Mouse (Mus musculus): Measurements from ENCODE around the gene Cfap52.

Cfap52 gene
- long read RNA-seq, experiment 1, result 0 reads
- long read RNA-seq, experiment 2, result 0 reads

DNA sequence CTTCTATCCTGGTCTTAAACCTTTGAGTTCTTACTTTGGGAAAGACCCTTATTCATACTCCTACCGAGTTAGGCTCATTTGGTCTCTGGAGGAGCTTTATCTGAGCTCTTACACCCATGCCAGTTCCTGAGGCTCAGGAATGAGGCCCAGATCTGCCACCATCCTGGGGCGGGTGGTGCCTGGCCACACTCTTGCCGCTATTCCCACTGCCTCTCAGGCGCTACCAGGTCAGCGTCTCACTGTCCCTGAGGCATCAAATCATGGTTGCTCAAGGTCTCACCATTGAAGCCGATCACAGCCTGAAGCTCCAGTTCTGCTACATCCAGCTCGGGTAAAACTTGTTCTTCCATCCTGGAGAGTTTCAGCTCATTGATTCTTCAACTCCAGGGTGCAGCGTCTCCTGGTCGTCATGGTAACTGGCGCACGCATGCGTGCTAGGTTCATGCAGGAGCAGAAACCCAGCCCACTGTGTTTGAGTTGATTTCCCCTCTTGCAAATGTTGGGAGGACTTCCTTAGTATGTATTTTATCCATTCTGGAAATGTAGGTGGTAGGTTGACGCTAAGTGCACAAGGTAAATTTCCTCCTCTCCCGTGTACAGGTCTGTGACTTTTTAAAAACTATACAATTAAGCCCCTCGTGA, at the start of gene Cfap52:
Cfap52 (minus strand) TSS at position 410 of the 642 bp plus-strand sequence.
- intact Hi-C loops (cut with DNase I), result no loop called here

DNA sequence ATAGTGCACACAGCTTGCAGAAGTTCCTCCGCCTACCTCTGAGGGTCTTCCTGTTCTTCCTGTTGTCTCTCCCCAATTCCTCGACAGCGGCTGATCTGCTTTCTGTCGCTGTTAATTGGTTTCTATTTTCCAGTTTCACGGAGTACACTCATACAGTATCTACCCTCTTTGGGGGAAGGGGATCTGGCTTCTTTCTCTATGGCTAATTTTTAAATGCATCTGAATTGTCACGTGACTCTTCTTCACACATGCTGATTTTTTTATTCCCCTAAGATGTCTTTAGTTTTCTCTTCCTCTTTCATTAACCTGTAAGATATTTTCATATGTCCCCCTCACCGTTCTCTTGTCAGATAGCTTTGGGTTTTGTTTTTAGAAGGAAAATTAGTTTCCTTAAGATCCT, 46.8 kb upstream of the Cfap52 start:
- intact Hi-C loops (cut with DNase I), result no loop called here

DNA sequence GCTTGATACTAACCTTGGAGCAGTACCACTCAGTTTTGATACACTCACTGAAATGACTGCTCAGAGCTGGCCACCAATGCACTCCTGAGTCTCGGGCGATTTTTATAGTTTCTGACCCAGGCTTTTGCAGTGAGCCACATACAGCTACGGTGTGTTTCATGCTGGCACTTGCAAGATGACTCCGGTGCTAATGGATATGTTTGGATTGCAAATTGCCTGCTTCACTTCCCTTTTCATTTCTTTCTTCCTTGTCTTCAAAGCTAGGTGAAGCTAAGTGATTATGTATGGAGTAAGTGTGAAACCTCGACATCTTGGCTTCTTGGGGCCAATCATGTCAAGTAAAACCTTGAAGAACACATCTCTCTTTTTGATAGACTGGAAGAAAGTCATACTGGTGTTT, 43.9 kb upstream of the Cfap52 start:
- intact Hi-C loops (cut with DNase I), result loop anchor here (10.0 kb wide), 1 partner anchor 185 kb away; no protein-coding TSS in a partner anchor

DNA sequence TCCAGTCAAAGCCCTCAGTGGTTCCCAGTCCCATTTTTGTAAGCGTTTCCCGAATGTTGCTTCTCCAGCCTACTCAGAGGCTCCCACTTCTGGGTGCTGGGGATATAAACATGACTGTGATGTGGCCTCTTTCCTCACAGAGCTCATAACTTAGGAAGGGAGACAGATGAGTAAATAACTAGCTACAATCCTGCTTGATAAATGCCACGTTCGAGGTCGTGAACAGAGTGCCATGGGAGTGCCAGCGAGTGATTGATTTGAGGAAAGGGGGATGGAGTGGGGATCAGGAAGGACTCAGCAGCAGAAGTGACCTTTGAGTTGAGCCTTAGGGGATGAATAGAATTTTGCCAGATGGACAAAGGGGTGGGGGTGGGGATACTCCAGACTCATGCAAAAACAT, 42.2 kb upstream of the Cfap52 start:
- intact Hi-C loops (cut with DNase I), result loop anchor here (10.0 kb wide), 1 partner anchor 187 kb away; no protein-coding TSS in a partner anchor

- intact Hi-C loops (cut with DNase I), result loop anchor here (10.0 kb wide), 1 partner anchor 188 kb away; no protein-coding TSS in a partner anchor
Measured at GRCm38 (mm10) chr11:68006216-68006789, 40.9 kb upstream of the Cfap52 start.

DNA sequence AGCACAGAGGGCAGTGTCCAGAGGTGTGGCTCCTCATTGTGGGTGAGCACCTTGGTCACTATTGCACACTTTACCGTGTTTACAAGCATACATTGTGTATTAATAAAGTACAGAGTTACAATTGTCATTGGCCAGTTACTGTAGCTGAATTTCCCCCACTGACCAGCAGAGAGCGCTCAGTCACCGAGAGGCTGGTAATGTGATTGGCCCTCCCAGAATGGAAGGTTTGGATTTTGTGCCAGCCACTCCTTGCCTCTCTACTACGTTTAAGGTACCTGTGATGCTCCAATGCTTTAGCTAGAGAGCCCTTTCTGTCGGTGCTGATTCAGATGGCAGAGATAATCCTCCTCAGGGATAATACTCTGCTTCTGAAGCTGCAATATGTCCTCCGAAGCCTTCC, 38.7 kb upstream of the Cfap52 start:
- intact Hi-C loops (cut with DNase I), result loop anchor here (1.0 to 10.0 kb wide), 2 partner anchors 191 to 404 kb away; no protein-coding TSS in a partner anchor

DNA sequence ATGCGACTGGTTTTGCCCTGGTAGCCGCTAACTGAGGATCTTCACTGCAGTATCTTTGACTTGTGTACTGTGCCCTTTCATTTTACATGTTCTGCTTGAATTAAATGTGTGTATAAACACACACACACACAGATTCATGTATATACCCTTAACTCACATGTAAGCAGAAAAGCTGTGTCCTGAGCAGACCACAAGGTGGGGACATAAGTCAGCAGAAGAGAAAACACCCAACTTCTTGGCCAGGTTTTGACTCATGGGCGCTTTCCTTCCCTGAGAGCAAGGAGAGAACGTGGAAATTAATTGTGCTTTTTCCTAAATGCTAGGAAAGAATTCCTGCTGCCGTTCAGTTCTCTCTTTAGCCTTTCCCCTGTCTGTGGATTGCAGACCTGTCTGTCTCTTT, 34.2 kb upstream of the Cfap52 start:
- intact Hi-C loops (cut with DNase I), result loop anchor here (10.0 kb wide), 1 partner anchor 195 kb away; no protein-coding TSS in a partner anchor

DNA sequence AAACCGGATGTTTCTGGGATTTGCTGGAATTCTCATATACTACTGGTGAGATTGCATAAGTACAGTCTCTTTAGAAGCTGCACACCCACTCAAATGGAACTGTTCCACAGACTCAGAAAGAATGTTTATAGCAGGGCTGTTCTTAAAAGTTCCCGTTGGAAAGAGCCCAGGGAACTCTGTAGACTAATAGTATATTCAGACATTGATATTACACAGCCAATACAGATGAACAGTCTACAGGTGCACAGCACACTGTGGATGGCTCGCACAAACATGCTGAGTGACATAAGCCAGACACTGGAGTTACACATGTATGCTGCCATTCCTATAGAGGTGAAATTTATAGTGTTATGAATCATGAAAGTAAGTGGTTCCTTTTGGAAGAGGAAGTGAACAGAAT, 33.5 kb upstream of the Cfap52 start:
- intact Hi-C loops (cut with DNase I), result no loop called here

DNA sequence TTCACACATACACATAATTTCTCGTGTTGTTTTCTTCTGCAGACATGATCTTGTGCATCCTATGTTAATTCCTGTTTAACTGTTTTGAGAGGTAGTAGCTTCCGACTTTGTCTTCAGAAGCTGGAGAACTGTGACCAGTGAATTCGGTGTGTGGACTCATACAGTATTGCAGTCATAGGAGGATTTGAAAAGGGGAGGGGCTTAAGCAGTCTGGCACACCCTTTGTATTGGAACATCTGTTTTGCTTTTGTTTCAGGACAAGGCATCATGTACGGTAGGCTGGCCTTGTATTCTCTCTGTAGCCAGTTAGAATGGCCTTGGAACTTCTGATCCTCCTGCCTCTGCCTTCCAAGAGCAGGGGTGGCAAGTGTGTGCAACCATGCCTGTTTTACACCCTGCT, 30.5 kb upstream of the Cfap52 start:
- intact Hi-C loops (cut with DNase I), result no loop called here

GRCm38 (mm10) chr11:67991240-67991639, 25.8 kb upstream of the Cfap52 start:
- intact Hi-C loops (cut with DNase I), result no loop called here

DNA sequence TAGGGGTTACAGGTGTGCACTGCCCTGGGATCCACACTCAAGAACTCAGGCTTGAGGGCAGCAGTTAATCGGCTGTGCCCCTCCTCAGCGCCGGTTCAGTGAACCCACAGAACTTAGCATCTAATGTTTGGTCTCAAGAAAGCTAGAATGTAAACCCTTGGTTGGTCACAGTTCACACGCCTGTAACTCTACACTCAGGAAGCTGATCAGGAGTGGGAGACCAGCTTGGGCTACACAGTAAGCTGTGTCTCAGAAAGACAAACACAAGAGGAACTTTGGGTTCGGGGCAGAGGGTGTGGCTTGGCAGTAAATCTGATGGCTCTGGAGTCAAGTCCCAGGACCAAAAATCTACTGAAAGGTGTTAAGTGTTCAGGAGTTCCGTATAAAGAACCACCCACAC, 18.1 kb upstream of the Cfap52 start:
- intact Hi-C loops (cut with DNase I), result no loop called here

- intact Hi-C loops (cut with DNase I), result no loop called here
Measured at GRCm38 (mm10) chr11:67975252-67975651, 9.8 kb upstream of the Cfap52 start.

GRCm38 (mm10) chr11:67973225-67973624, 7.8 kb upstream of the Cfap52 start:
- intact Hi-C loops (cut with DNase I), result no loop called here

DNA sequence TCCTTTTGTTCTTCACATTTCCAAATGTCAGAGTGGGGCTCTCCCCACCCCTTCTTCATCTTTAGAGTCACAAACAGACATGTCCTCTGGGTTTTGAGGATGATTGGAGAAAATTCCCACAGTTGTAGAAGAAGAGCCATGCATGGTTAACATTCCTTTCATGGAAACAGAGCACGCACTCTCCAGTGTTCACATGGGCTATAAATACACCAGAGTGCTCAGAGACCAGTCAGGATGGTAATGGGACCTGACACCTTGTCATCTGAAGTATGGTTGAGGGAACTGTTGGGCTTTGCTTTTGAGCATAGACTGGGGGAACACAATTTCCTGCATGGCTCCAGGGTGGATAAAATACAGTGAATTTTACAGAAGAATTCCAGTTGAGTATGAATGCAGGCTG, 7.2 kb upstream of the Cfap52 start:
- intact Hi-C loops (cut with DNase I), result no loop called here

DNA sequence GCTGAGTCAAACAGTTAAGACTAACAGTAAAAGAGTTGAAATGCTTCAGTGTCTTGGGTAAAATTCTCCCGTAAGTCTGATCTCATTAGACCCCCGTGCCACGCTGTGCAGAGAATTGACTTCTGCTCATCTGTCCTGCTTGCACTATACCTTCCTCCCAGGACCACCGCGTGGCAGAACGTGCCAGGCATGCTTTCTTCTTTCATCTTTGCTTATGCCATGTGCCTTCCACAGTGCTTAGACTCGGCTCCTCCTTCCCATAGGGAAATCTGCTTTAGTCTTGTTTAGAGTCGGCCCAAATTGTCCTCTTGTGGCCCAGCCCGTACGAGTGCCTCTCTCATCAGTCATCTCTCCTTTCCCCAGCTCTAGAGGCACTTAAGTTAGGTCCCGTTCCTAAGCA, 2.4 kb upstream of the Cfap52 start:
- intact Hi-C loops (cut with DNase I), result no loop called here

DNA sequence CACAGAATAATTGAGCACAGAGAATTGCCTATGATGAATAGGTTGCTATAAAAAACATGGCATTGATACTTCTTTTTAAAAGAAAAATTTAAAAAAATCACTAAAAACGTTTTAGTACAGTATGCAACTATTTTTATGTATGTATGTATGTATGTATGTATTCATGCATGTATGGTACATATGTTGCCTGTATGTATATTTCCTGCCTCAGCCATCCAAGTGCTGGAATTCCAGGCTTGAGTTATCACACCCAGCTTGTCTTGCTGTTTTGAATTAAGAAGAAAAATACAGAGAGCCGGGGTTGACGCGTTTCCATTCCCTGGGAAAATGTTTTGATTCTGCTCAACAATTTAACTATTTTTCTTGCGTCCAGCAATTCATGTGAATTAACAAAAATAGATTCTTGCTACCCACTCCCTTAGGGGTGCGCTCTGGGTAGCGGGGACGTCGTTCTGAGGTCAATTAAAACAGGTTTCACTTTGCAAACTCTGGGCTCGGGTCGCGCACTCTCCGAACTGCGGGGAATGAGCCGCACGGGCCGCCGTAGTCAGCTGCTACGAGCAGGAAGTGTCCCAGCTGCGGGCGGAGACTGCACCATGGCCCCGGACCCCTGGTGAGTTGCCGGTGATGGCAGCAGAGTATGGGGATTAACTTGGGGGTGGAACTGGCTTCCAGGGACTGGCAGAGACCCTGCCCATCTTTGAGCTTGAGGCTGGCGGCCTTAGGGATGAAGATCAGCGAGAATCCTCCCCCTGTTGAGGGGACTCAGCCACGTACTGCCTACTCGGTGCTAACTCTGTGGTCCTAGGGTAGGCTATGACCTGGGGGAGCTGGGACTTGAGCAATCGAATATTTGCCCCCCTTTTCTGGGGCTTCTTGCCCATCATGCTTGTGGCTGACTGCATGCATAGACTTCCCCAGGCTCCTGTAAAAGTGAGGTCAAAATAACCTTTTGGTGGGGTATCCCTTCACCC, 741 bp upstream of the Cfap52 start, which contains the start of gene Stx8:
Stx8 (plus strand) TSS at position 289 of the 974 bp plus-strand sequence.
- intact Hi-C loops (cut with DNase I), result no loop called here

- intact Hi-C loops (cut with DNase I), result no loop called here
Measured at GRCm38 (mm10) chr11:67964110-67964509, 1.3 kb downstream of the Cfap52 start.

DNA sequence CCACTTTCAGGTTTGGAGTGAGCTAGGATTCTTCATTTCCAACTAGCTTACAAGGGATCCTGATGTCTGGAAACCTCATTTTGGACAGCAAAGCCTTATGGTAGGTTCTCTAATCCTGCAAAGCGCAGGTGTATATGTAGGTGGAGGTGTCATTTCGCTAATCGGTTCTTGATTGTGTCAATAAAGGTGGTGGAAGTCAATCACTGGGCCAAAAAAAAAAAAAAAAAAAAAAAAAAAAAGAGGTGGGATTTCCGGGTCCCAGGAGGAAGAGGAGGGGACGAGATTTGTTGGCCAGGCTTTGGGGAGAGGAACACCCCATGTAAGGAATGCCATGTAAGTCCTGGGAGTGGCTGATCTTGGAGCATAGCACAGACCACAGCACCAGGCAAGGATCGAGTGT, 11.0 kb downstream of the Cfap52 start:
- intact Hi-C loops (cut with DNase I), result no loop called here

GRCm38 (mm10) chr11:67953604-67954003, 11.8 kb downstream of the Cfap52 start:
- intact Hi-C loops (cut with DNase I), result no loop called here

- intact Hi-C loops (cut with DNase I), result no loop called here
Measured at GRCm38 (mm10) chr11:67949475-67949874, 16.0 kb downstream of the Cfap52 start.

DNA sequence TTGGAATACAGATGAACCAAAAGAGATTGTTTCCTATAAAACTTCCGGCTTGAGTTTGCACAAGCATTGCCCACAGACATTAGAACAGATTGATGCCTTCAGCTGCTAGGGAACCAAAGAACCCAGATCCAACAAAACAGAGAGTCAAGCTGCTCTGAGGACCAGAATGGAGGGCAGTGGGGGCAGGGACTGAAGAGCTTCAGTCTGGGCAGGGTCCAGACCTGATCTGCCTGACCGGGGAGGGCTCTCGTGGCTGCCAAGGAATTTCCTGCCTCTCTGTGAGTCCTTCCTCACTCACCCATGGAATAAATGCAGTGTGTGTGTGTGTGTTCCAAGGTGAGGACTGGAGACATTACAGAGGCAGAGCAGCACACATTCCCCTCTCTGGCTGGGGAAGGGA, 17.2 kb downstream of the Cfap52 start:
- intact Hi-C loops (cut with DNase I), result no loop called here

GRCm38 (mm10) chr11:67932156-67932555, 33.3 kb downstream of the Cfap52 start:
- intact Hi-C loops (cut with DNase I), result no loop called here

Measured in adrenal gland (tissue).